Mouse (Mus musculus) intestine, postnatal 0 days (tissue): ENCODE results near the gene 3110040M04Rik. TPM values are rescaled to one million over a fixed set of nuclear protein-coding genes. Genes with fewer than 3 reads are reported as not detected.

Source experiments
- ATAC-seq: fragments of 200-750 bp; cut with Nextera tagmentation; 2 replicates; pipeline ENCODE4 v1.8.0; 2017; ENCODE audit warnings: mild to moderate bottlenecking, moderate TSS enrichment, moderate library complexity
- H3K27ac ChIP-seq: fragments of 300-500 bp; sonication (generic); 2 replicates; pipeline ENCODE4 v1.5.1; 2014; ENCODE audit warnings: mild to moderate bottlenecking, low read depth, low read length, moderate library complexity
- H3K27me3 ChIP-seq: fragments of 300-500 bp; sonication (generic); replicated peaks from 2 replicates; pipeline ENCODE4 v1.6.1; 2014; ENCODE audit warnings: low read length, mixed read lengths; ENCODE audit not compliant: control insufficient read depth, insufficient read depth
- H3K36me3 ChIP-seq: fragments of 300-500 bp; sonication (generic); 2 replicates; pipeline ENCODE4 v1.6.1; 2014; ENCODE audit warnings: mild to moderate bottlenecking, moderate library complexity; ENCODE audit not compliant: control insufficient read depth, insufficient read depth
- H3K4me1 ChIP-seq: fragments of 300-500 bp; sonication (generic); replicated peaks from 2 replicates; pipeline ENCODE4 v1.6.1; 2014; ENCODE audit warnings: antibody characterized with exemption, low read length, mixed read lengths; ENCODE audit not compliant: control insufficient read depth, insufficient read depth
- H3K4me2 ChIP-seq: fragments of 300-500 bp; sonication (generic); replicated peaks from 2 replicates; pipeline ENCODE4 v1.6.1; 2014; ENCODE audit warnings: low read depth, mild to moderate bottlenecking, moderate library complexity
- H3K4me3 ChIP-seq: fragments of 300-500 bp; sonication (generic); 2 replicates; pipeline ENCODE4 v1.5.1; 2014; ENCODE audit warnings: low read depth, low read length
- H3K9ac ChIP-seq: fragments of 300-500 bp; sonication (generic); 2 replicates; pipeline ENCODE4 v1.6.1; 2014; ENCODE audit warnings: mild to moderate bottlenecking, low read depth, low read length
- H3K9me3 ChIP-seq: fragments of 300-500 bp; sonication (generic); 2 replicates; pipeline ENCODE4 v1.6.1; 2016; ENCODE audit warnings: mixed run types; ENCODE audit not compliant: control insufficient read depth
- CTCF ChIP-seq: sonication (generic); IDR thresholded peaks from 2 replicates; pipeline ENCODE4 v1.5.1; 2016; ENCODE audit warnings: low read depth, mild to moderate bottlenecking, control low read depth, antibody characterized with exemption, moderate library complexity
- WGBS: fragments of 180-500 bp; shearing (Covaris S2); extraction: QIAGEN DNeasy Blood & Tissue Kit; methylation state at CpG from one replicate; pipeline ENCODE4 v1.1.7; 2014; 5-methylcytosine and 5-hydroxymethylcytosine counted together
- polyA plus RNA-seq: library from polyadenylated mRNA; unstranded; fragments of >200 nt; fragmentation: Nextera tagmentation; extraction: Ambion mirVana; gene quantifications from 2 replicates; pipeline ENCODE4 v1.2.1, GENCODE M21; 2015

The 3110040M04Rik gene
- polyA plus RNA-seq, 1 experiment from 2014 or later = not detected

DNA sequence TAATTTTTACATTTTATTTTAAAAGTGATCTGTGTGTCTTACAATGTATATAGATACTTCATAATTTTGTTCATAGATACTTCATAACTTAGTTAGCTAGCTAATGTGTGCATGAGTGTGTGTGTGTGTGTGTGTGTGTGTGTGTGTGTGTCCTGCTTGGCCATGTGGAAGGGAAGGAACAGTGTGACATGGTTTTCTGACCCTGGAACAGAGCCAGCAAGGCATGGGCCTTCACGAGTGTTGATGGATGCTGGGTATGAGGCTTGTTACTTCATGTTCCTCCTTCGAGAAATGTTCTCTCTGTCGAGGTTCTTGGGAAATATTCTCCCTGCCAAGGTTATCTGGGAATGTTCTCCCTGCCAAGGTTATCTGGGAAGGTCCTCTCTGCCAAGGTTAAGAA, 29.8 kb downstream of the 3110040M04Rik start:
- H3K36me3 ChIP-seq = no peaks in the 10 kb centered on the region
- H3K4me3 ChIP-seq = no peak overlapping the region
- no peaks in the 10 kb centered on the region for H3K9me3 ChIP-seq
- no peak for TF ChIP-seq CTCF
- H3K27ac ChIP-seq = no peak overlapping the region
- H3K9ac ChIP-seq = no peak overlapping the region
- no peak overlapping the region for H3K4me2 ChIP-seq
- H3K27me3 ChIP-seq = no peaks in the 10 kb centered on the region
- H3K4me1 ChIP-seq = no peaks in the 10 kb centered on the region
- WGBS = 81% methylated on average over 3 of the region's 3 CpGs
- no peak for ATAC-seq

DNA sequence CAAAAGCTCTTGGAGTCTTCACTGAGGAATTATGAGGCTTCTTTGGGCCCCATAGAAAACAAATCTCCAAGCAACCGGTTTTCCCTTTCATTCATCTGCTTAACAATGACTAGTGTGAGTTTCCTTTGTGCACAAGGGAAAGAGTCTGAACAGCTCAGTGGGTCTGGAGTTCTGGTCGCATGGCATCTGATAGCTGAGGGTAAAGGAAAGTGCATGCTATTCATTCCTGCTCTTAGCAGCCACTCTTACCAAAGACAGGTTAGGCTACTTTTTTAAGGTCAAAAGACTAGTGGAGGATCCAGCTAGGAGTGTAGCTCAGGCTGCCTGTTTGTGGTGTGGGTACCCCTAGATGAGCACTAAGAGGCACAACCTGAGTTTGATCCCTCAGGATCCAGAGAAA, 31.7 kb downstream of the 3110040M04Rik start:
- H3K9ac ChIP-seq = no peak overlapping the region
- H3K4me1 ChIP-seq = no peaks in the 10 kb centered on the region
- no peaks in the 10 kb centered on the region for H3K9me3 ChIP-seq
- H3K36me3 ChIP-seq = no peaks in the 10 kb centered on the region
- H3K27ac ChIP-seq = no peak overlapping the region
- no peak for ATAC-seq
- H3K4me2 ChIP-seq = no peak overlapping the region
- H3K4me3 ChIP-seq = no peak overlapping the region
- no peak for TF ChIP-seq CTCF
- H3K27me3 ChIP-seq = no peaks in the 10 kb centered on the region
- 56% methylated on average over 2 of the region's 2 CpGs for WGBS

DNA sequence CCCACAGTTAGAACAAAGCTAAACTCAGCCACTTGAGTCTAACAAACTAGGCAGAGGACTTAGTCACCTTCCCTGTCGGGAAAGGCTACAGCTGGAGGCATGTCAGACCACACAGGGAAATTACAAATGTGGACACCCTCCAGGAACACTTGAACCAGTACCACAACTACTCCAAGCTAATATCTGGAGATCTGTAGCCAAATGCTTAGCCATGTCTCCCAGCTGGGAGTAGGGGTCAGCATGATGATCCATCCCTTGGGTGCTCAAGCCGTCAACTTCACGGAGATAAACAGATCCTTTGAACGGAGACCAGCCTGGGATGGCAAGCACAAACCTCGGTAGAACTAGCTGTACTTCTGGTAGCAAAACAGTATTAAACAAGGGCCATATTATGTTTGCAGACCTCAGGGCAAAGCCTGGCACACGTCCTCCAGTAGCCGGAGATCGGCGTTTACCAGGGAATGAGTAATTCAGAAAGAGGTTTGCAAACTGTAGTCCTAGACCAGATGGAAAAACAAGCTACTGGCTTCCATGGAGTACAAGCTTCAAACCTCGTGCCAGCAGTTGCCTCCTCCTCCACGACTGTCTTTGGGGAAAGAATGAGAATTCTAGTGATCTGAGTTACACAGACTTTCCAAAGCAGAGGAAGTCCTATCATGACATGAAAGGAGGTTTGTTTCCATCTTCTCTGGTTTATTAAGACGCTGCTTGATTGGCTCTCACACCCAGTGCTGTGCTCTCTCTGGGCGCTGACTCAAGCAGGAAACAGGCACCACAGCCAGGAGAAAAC, 32.4 kb downstream of the 3110040M04Rik start:
- no peak overlapping the region for H3K4me2 ChIP-seq
- no peaks in the 10 kb centered on the region for H3K4me1 ChIP-seq
- no peak overlapping the region for H3K27ac ChIP-seq
- no peaks in the 10 kb centered on the region for H3K27me3 ChIP-seq
- TF ChIP-seq CTCF = no peak
- WGBS = 65% methylated on average over 13 of the region's 13 CpGs
- no peaks in the 10 kb centered on the region for H3K36me3 ChIP-seq
- no peak overlapping the region for H3K9ac ChIP-seq
- ATAC-seq = no peak
- no peak overlapping the region for H3K4me3 ChIP-seq
- no peaks in the 10 kb centered on the region for H3K9me3 ChIP-seq

DNA sequence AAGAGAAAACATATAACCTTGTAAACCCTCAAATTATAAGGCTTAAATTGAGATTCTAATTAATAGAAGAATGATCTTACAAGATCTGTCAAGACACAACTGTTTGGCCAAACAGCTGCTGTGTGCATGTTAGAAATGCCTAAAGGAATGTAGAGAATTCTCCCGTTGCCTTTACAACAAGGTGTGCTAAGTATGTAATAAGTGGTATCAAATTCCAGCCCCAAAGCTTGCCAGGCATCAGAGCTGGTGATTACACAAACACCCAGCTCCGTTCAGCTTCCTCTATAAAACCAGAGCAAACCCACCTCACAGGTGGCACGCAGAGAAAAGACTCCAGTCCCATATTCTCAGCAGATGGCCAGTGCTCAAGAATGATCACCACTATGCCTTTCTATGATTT, 33.9 kb downstream of the 3110040M04Rik start:
- Histone ChIP-seq H3K4me1 (no peaks in the 10 kb centered on the region), H3K4me3 (no peak overlapping the region), H3K36me3 (no peaks in the 10 kb centered on the region), H3K9ac (no peak overlapping the region), H3K4me2 (no peak overlapping the region), H3K9me3 (no peaks in the 10 kb centered on the region), H3K27ac (no peak overlapping the region), H3K27me3 (no peaks in the 10 kb centered on the region)
- no peak for TF ChIP-seq CTCF
- no peak for ATAC-seq
- 63% methylated on average over 3 of the region's 3 CpGs for WGBS

DNA sequence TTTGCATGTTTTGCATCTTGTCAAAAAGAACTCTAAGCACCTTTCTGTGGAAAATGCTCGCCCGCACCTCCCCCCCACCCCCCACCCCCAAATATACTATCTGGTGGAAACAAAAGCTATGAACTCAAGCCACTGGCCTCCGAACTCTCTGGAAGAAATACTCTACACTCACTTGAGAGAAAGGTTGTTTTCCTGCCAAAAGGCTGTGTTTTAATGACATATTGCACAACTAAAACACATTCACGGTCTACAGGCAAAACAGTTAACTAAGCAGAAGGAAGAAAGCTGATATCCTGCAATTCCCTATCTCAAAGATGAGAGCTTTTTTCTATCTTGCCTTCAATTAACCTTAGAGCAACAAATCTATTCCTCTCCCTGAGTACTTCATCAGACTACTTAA, 39.4 kb downstream of the 3110040M04Rik start:
- Histone ChIP-seq H3K4me1 (no peaks in the 10 kb centered on the region), H3K4me3 (no peak overlapping the region), H3K4me2 (no peak overlapping the region), H3K9ac (no peak overlapping the region), H3K9me3 (no peaks in the 10 kb centered on the region), H3K27ac (no peak overlapping the region), H3K36me3 (no peaks in the 10 kb centered on the region), H3K27me3 (no peaks in the 10 kb centered on the region)
- ATAC-seq = no peak
- WGBS = 75% methylated on average over 4 of the region's 4 CpGs
- TF ChIP-seq CTCF = no peak

DNA sequence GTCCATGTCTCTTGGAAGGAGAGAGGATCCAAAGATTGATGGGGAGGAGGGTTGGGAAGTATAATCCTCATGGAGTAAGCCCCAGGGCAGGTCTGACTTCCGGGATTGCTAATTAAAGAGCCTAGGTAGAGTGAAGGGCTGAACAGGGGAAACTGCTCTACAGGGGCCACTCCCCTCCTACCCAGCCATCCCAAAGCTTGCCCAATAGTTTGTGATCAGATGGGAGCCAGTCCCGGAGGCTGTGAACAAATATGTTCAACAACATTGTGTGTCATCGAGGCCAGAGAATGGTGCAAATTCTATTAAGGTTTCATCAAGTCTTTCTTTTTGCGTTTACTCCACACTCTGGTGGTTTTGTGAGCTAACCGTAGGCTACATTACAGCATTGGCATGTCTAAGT, 40.1 kb downstream of the 3110040M04Rik start:
- no peak for ATAC-seq
- Histone ChIP-seq H3K4me1 (no peaks in the 10 kb centered on the region), H3K9ac (no peak overlapping the region), H3K9me3 (no peaks in the 10 kb centered on the region), H3K4me3 (no peak overlapping the region), H3K27ac (no peak overlapping the region), H3K36me3 (no peaks in the 10 kb centered on the region), H3K27me3 (no peaks in the 10 kb centered on the region), H3K4me2 (no peak overlapping the region)
- WGBS = 93% methylated on average over 5 of the region's 5 CpGs
- no peak for TF ChIP-seq CTCF
